In the genomic region with DNA sequence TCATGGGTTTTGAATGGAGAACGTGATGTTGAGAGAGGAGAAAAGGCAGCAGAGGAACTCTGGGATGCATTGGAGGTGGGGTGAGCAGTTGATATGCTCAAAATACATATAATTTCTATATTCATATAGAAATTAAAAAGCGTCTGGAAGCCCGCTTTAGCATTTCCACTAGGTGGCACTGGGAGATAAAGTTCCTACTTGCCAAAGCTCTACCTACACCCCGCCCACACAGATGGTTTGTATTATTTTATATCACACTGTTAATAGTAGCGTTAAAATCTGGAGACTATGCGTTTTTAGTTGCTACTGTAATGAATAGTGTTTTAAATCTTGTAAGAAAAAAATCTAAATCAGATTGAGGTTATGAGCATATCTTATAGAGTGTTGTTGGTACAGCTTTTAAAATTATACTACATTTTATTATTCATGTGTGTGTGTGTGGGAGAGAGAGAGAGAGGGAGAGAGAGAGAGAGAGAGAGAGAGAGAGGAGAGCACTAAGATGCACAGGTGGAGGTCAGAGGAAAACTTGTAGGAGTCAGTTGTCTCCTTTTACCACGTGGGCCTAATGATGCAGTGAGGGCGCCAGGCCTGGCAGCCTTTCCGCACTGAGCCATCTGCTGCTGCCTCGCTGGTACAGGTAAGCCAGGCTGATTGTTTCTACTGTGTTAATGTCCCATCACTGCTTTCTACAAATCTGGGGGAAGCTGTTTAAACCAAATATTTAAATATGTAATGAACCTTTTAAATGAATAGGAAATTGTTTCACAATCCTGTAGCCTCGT, we compare ENCODE assay signal across 8 mouse cellular contexts. TPM values are rescaled to one million over a fixed set of nuclear protein-coding genes. Genes with fewer than 3 reads are reported as not detected.
DNase-seq lines count a peak whose midpoint lies in the region; ATAC-seq and TF ChIP-seq lines count a peak whose summit lies in the region.

No protein-coding gene starts in this region.

- no peaks in the 10 kb centered on the region for H3K36me3 ChIP-seq in kidney, embryonic 14.5 days (ENCODE audit: control insufficient read depth, insufficient read depth, low read length)
- peaks cover 14 to 47% of the 10 kb centered on the region in 2 experiments for H3K36me3 ChIP-seq in CH12.LX (replicated peaks in 1 of 2; ENCODE audit: control insufficient read depth in 1 of 2, insufficient read depth in 1 of 2, low read length in 1 of 2)
- no peaks in the 10 kb centered on the region for H3K36me3 ChIP-seq in stomach, embryonic 14.5 days (ENCODE audit: control insufficient read depth, insufficient read depth, low read length)

- H3K9me3 ChIP-seq in kidney, embryonic 14.5 days (ENCODE audit: control insufficient read depth, low read length): no peaks in the 10 kb centered on the region
- H3K9me3 ChIP-seq in CH12.LX (replicated peaks; ENCODE audit: low read length): no peaks in the 10 kb centered on the region
- no peaks in the 10 kb centered on the region for H3K9me3 ChIP-seq in stomach, embryonic 14.5 days (ENCODE audit: control insufficient read depth, low read depth, low read length)

- ATAC-seq in kidney, embryonic 14.5 days (ENCODE audit: low FRiP score, low TSS enrichment): 0 out of 2 replicates have a peak, but pooled peaks have one; percentile 24
- ATAC-seq in stomach, embryonic 14.5 days (ENCODE audit: insufficient number of reproducible peaks, insufficient read depth, low FRiP score, low read depth): peak; percentile 65; the same call in 1 of the 2 replicates
- no peak for ATAC-seq in erythroid progenitor cell, adult 5-6 weeks (replicated peaks; ENCODE audit: low FRiP score, poor library complexity, severe bottlenecking)

- TF ChIP-seq POLR2A in CH12.LX (IDR thresholded peaks at IDR 0.05; ENCODE audit: low read depth, low read length): no peak
- TF ChIP-seq POLR2A in cerebellum, adult 2 months (IDR thresholded peaks at IDR 0.05; ENCODE audit: borderline replicate concordance, insufficient read depth, low read length): no peak

- 68% methylated on average over 11 of the region's 11 CpGs for WGBS in kidney, embryonic 14.5 days
- WGBS in cerebellum, adult 2 months: 26% methylated on average over 11 of the region's 11 CpGs
- 71% methylated on average over 11 of the region's 11 CpGs for WGBS in stomach, embryonic 14.5 days

- no peak overlapping the region for H3K9ac ChIP-seq in kidney, embryonic 14.5 days (ENCODE audit: low read depth, low read length)
- no peak overlapping the region for H3K9ac ChIP-seq in CH12.LX (ENCODE audit: insufficient read depth, low read depth)
- H3K9ac ChIP-seq in stomach, embryonic 14.5 days (replicated peaks; ENCODE audit: low read depth, low read length): no peak overlapping the region

- no peak overlapping the region for H3K4me3 ChIP-seq in kidney, embryonic 14.5 days (ENCODE audit: low read length)
- H3K4me3 ChIP-seq in CH12.LX (replicated peaks in 1 of 3; ENCODE audit: low read depth in 2 of 3, low read length in 2 of 3, poor library complexity in 1 of 3): no peak overlapping the region
- H3K4me3 ChIP-seq in cerebellum, adult 2 months (replicated peaks; ENCODE audit: insufficient read depth, low read depth, low read length): no peak overlapping the region
- H3K4me3 ChIP-seq in stomach, embryonic 14.5 days (ENCODE audit: low read depth, low read length): no peak overlapping the region

- peak in 1 of 2 experiments; percentile 59; a peak in 2 of 4 replicates for TF ChIP-seq CTCF in CH12.LX (conservative IDR thresholded peaks at IDR 0.05 in 1 of 2, IDR thresholded peaks at IDR 0.05 in 1 of 2; ENCODE audit: low read depth in 2 of 2, low read length in 2 of 2)
- no peak for TF ChIP-seq CTCF in cerebellum, adult 2 months (IDR thresholded peaks at IDR 0.05; ENCODE audit: borderline replicate concordance, insufficient read depth, low read depth, low read length)

- no peak for DNase-seq in kidney, adult 9 months
- no peak for DNase-seq in CH12.LX (ENCODE audit: extremely low read depth)
- peak; percentile 69 to 83 for DNase-seq in cerebellum, adult 2 months
- DNase-seq in induced T-regulatory cell, adult 2 months (ENCODE audit: low read depth): peak; percentile 43
- DNase-seq in yolk sac, embryonic 10.5 days (ENCODE audit: low spot score): no peak

- TF ChIP-seq RAD21 in CH12.LX (IDR thresholded peaks at IDR 0.05; ENCODE audit: low read depth, low read length): peak; percentile 67

- peaks cover 3% of the 10 kb centered on the region; the same call in 1 of the 2 replicates for H3K79me2 ChIP-seq in CH12.LX (replicated peaks; ENCODE audit: control insufficient read depth, extremely low read depth, insufficient read depth, poor library complexity, severe bottlenecking)

- in situ Hi-C loops in CH12.LX (cut with MboI; ENCODE audit: low pct_ligation_motif_present, low pct_unique_long_range_greater_than_20kb, low sequenced_read_pairs): no loop called here

- no peaks in the 10 kb centered on the region for H3K27me3 ChIP-seq in kidney, embryonic 14.5 days (ENCODE audit: control insufficient read depth, insufficient read depth, low read length)
- H3K27me3 ChIP-seq in CH12.LX (replicated peaks): no peaks in the 10 kb centered on the region
- no peaks in the 10 kb centered on the region; the same call in 1 of the 2 replicates for H3K27me3 ChIP-seq in cerebellum, adult 2 months (ENCODE audit: control insufficient read depth, insufficient read depth, low read length)
- no peaks in the 10 kb centered on the region for H3K27me3 ChIP-seq in stomach, embryonic 14.5 days (ENCODE audit: control insufficient read depth, insufficient read depth, low read length)

- H3K27ac ChIP-seq in kidney, embryonic 14.5 days (ENCODE audit: low read depth, low read length): no peak overlapping the region
- H3K27ac ChIP-seq in CH12.LX (ENCODE audit: insufficient read depth, low read depth): no peak overlapping the region
- no peak overlapping the region for H3K27ac ChIP-seq in cerebellum, adult 2 months (ENCODE audit: insufficient read depth, low read length)
- no peak overlapping the region for H3K27ac ChIP-seq in stomach, embryonic 14.5 days (ENCODE audit: low read length)

- no peaks in the 10 kb centered on the region for H3K4me1 ChIP-seq in kidney, embryonic 14.5 days (ENCODE audit: control insufficient read depth, insufficient read depth, low read length)
- H3K4me1 ChIP-seq in CH12.LX (ENCODE audit: control insufficient read depth in 1 of 2, insufficient read depth in 2 of 2): no peaks in the 10 kb centered on the region
- H3K4me1 ChIP-seq in cerebellum, adult 2 months (ENCODE audit: control insufficient read depth, insufficient read depth, low read length): 0 out of 2 replicates have a peak, but pooled peaks cover 2% of the 10 kb centered on the region
- H3K4me1 ChIP-seq in stomach, embryonic 14.5 days (ENCODE audit: control insufficient read depth, insufficient read depth, low read length): 0 out of 2 replicates have a peak, but pooled peaks cover 2% of the 10 kb centered on the region

- no peak overlapping the region for H3K4me2 ChIP-seq in kidney, embryonic 14.5 days (replicated peaks; ENCODE audit: low read depth, low read length)
- H3K4me2 ChIP-seq in CH12.LX (ENCODE audit: insufficient read depth, low read depth, poor library complexity, severe bottlenecking): no peak overlapping the region
- no peak overlapping the region for H3K4me2 ChIP-seq in stomach, embryonic 14.5 days (replicated peaks; ENCODE audit: low read depth, low read length)

- TF ChIP-seq EP300 in CH12.LX (IDR thresholded peaks at IDR 0.05; ENCODE audit: low read length): no peak

- dilution Hi-C loops in CH12.LX (cut with MboI; ENCODE audit: extremely low pct_ligation_motif_present, extremely low pct_unique_long_range_greater_than_20kb, low sequenced_read_pairs): no loop called here

TF ChIP-seq in CH12.LX, 34 proteins besides CTCF, POLR2A, EP300 and RAD21:
- no peak for TF ChIP-seq POLR2AphosphoS2 (IDR thresholded peaks at IDR 0.05; ENCODE audit: low read depth, low read length)
- no peak for TF ChIP-seq TCF12 (IDR thresholded peaks at IDR 0.05; ENCODE audit: low read depth, low read length)
- TF ChIP-seq MAFK (IDR thresholded peaks at IDR 0.05; ENCODE audit: insufficient replicate concordance, low read length): no peak
- no peak for TF ChIP-seq RCOR1 (conservative IDR thresholded peaks at IDR 0.05; ENCODE audit: low read depth, low read length)
- TF ChIP-seq SMC3 (IDR thresholded peaks at IDR 0.05; ENCODE audit: low read depth, low read length): peak; percentile 58

RNA-seq across cellular contexts. Expression of gene Fam185a, which starts 9.6 kb away (rescaled TPM):
- polyA plus RNA-seq in kidney, embryonic 14.5 days (2014; fragmentation: Nextera tagmentation; extraction: Ambion mirVana): 5.8 and 7.4 TPM in 2 replicates
- total RNA-seq in CH12.LX (2012; rRNA removed): 16.0 and 16.1 TPM in 2 replicates
- total RNA-seq in CH12.LX (2014; rRNA removed): 30.6 and 32.1 TPM in 2 replicates
- 12.5 and 13.4 TPM in 2 replicates for polyA plus RNA-seq in CH12.LX (2012; ENCODE audit: insufficient read length, low read depth)
- polyA plus RNA-seq in cerebellum, adult 2 months (2012; rRNA removed): 7.6 and 8.0 TPM in 2 replicates
- 7.6 and 8.8 TPM in 2 replicates for polyA plus RNA-seq in stomach, embryonic 14.5 days (2014; fragmentation: Nextera tagmentation; extraction: Ambion mirVana)
- total RNA-seq in erythroid progenitor cell, adult 5-6 weeks (2015; ENCODE audit: low replicate concordance): 0.72 and 1.3 TPM in 2 replicates
- 0.90 and 2.6 TPM in 2 replicates for total RNA-seq in erythroid progenitor cell, adult 5-6 weeks (2017; ENCODE audit: low replicate concordance)

RNA-seq across cellular contexts. Expression of gene Ccdc146, which starts 9.9 kb away (rescaled TPM):
- polyA plus RNA-seq in kidney, embryonic 14.5 days (2014; fragmentation: Nextera tagmentation; extraction: Ambion mirVana): 0.14 TPM in 1 of 2 replicates, not detected in the other
- total RNA-seq in CH12.LX (2012; rRNA removed) (not detected in 2 replicates), CH12.LX (2014; rRNA removed) (0.17 and 0.27 TPM in 2 replicates)
- polyA plus RNA-seq in CH12.LX (2012; ENCODE audit: insufficient read length, low read depth): 0.21 and 0.57 TPM in 2 replicates
- polyA plus RNA-seq in cerebellum, adult 2 months (2012; rRNA removed): 0.33 and 0.73 TPM in 2 replicates
- 0.12 and 0.95 TPM in 2 replicates for polyA plus RNA-seq in stomach, embryonic 14.5 days (2014; fragmentation: Nextera tagmentation; extraction: Ambion mirVana)
- total RNA-seq in erythroid progenitor cell, adult 5-6 weeks (2015; ENCODE audit: low replicate concordance): not detected in 2 replicates
- not detected in 2 replicates for total RNA-seq in erythroid progenitor cell, adult 5-6 weeks (2017; ENCODE audit: low replicate concordance)

Comparison
In these comparisons a context has a peak if more than half of its experiments do, and no peak if none do; other contexts are left out.
1. DNase-seq: peak in cerebellum, adult 2 months (2 of 2) and induced T-regulatory cell, adult 2 months (single experiment); none in kidney, adult 9 months (single experiment), CH12.LX (single experiment) and yolk sac, embryonic 10.5 days (single experiment).